Mouse (Mus musculus) granulocyte monocyte progenitor cell, adult 5-6 weeks (primary cell): Measurements from ENCODE around the gene Micu1. TPM values are rescaled to one million over a fixed set of nuclear protein-coding genes. Genes with fewer than 3 reads are reported as not detected.

Experiments
- ATAC-seq: replicated peaks from 2 replicates; pipeline ENCODE4 v1.8.0; 2016; ENCODE audit warnings: mild to moderate bottlenecking, moderate TSS enrichment, inconsistent platforms; ENCODE audit not compliant: poor library complexity, severe bottlenecking
- total RNA-seq, 2 experiments: library from RNA; stranded (forward) in 1 of 2; stranded (reverse) in 1 of 2; fragments of 200-712, 200-1000 nt in 1 of 2; fragments of >200 nt in 1 of 2; fragmentation: Nextera tagmentation in 1 of 2; gene quantifications; 2 replicates each; pipeline ENCODE4 v1.2.3; 2014 to 2017

Micu1 gene
- total RNA-seq, 2 experiments from 2014 or later = 65.7 to 95.7 TPM

DNA sequence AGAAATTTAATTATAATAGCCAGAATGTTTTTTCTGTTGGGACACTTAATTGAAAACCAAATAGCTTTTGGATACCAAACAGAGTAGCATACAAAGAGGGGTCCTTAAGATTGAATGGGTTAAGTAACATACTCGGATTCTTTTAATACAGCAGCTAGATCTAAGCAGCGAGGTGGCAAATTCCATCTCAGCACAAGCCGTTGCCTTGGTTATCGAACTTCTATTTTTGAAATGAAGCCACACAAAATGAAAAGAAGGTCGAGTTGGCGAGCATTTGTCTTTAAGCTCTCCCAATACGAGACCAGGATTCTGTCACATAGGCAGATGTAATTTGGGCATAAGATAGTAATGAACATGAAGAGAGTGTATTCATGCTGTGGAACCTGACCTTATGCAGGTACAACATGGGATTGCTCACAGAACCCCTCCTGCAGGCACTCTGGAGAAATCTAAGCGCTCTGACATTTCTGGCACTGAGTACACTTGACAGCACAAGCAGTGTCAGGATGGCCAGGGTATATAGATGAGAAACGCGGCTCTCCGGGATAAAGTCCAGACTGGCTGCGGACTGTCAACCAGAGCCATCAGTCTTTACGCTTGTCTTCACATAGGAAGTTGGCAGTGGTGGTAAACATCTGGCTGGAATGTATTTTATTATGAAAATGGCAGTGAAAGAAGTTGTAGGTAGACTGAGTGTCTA is 71.3 kb downstream of the Micu1 start:
- ATAC-seq = no peak

DNA sequence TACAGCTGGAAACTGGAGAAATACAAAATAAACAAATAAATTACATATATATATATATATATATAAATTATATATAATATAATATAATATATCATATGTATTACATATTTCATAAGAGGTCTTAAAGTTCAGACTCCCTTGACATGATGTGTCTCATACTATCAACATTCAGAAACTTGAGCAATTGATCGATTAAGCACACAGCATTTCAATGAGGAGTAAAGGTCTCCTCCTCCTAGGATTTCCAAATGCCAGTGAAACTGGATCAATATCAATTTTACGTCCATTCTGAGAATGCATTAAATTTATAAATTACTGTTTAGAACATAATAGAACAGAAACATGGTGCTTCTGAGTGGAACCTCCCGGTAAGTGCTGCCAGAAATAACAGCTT is 71.9 kb downstream of the Micu1 start:
- ATAC-seq = no peak

DNA sequence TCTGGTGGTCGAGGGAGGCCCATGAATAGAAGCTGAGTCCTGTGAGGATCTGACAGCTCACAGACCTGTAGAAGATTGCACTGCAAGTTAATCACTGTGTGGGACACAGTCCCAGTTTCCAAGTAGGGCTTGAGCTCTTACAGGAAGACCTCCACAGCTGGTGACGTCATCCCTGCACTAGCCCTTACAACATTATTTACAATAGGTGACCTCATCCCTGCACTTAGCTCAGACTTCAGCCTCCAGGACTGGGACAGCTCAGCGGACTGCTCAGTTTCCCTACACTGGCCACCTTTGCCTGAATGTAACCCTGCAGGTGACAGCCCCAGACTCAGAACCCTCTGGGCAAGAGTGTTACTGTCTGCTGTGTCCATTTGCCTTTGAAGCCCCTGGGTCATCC is 75.0 kb downstream of the Micu1 start:
- ATAC-seq = no peak

DNA sequence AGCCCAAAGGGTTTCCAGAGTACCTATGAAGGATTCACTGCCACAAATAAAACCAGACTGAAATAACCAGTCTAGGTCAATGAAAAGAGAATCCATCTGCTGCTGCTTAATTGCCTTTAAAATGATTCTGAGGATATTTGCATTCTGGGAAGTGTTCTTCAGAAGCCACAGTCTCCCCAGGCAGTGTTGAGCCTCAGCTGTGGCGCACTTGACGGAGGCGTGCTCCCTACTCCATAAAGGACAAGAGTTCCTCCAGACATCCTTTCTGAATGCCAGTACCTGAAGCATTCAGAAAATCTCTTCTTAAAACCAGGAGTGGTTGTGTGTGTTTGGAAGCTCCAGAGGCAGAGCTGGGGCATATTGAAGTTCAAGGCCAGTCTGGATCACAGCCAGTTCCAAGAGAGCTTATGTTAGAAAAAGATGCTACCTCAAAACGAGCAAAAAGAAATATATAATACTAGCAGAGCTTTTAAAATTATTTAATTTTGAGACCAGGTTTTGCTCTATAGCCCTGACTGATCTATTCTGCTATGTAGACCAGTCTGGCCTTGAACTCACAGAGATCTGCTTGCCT is 75.9 kb downstream of the Micu1 start:
- ATAC-seq = no peak

DNA sequence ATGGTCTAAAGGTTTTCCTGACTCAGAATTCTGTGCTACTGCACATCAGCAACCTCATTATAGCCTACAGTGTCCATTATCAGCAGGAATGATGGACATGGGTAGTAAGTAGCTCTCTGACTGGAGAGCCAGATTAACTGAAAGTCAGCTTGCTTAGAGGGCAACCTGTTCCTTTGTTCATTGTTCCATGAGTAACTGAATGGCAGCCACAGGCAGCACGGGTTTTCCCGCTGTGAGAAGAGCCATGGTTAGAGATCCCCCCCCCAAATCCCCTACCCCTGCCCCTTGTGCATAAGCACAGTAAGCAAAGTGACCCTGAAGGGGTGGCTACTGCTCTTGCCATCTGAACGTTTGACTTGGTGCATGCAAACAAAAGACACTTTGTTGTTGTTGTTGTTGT is 78.4 kb downstream of the Micu1 start:
- ATAC-seq = no peak

DNA sequence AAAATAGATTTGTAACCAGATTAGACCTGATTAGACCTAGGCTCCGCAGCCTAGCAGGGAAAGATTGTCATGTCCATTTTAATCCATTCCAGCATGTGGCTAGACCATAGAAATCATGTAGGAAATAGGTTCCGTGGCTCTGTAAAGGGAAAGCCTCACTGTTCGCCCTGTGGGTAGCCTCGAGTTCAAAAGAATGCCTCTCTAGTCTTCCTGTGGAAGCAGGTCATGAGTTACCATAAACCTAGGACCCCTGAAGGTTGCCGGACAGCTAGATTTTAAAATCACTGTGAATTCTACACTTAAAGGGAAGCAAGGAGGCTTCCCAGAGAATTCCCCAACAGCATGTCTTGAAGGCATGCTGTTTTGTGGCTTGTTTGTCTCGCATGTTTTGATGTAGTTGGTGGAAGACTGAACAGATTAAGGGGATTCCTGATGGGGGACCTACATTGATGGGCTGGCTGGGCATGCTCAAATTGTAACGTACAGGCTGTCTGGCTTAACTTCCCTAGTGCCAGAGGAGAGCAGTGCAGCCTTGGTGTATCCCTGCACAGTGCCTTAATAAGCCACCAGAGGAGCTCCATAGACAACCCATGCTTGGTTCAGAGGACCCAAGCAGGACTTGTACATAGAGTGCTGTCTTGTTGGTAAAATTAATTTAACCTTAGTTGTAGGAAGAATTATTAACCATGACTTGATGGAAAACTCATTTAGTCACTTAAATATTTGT is 79.1 kb downstream of the Micu1 start:
- no peak; the same call in 1 of the 2 replicates for ATAC-seq

DNA sequence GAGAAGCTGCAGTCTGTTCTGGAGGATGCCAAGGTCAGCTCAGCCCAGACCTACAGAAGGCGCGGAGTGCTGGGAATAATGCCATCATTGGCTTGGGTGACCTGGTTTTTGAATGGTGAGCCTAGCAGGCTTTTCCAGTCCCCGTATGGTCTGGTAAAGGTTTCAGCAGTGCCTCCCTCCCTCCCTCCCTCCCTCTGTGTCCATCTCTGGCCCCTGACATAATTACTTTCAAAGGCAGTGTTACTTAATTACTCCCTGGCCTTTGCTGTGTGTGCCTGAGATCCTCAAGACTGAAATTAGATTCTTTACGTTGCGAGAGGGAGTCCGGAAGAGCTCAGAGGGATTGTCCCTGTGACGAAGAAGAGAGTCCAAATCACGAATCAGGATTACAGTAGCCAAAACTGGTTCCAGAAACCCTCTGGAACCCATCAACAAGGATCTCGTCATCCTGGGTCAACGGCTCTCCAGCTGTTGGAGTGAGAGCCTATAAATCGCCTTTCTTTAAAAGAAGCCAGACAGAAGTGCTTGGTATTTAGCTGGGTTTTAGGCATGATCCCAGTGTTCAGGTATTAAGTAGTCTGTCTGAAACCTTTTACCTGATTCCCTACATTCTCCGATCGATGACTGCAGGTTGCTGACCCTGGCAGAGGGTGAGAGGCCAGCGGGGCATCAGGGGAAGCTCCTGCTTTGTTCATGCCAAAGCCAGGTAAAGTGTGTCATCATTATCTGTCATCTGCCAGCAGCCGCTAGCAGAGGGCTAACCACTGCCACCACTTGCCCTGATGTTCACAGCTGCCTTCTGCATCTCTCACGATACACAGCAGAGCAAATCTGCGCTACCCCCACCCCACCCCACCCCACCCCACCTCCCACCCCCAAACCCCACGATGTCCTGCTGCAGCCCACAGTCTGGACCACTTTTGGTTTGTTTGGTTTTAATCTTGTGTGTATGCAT is 82.7 kb downstream of the Micu1 start:
- no peak for ATAC-seq

DNA sequence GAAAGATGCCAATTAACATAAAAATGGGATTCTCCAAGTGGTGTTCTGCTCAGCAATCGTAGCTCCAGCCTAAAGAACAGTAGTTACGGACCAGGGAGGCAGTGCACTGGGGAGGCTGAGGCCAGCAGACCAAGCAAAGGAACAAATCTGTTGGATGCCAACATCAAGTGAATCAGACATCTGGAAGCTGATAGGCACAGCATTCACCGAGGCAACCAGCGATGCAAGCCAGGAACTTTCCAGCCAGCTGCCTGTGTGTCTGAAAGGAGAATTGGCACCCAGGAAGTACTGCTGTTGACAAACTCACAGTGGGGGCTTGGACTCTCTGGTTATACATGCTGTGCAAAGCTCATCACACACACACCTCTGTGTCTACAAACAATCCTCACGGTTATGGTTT is 84.0 kb downstream of the Micu1 start:
- no peak for ATAC-seq

DNA sequence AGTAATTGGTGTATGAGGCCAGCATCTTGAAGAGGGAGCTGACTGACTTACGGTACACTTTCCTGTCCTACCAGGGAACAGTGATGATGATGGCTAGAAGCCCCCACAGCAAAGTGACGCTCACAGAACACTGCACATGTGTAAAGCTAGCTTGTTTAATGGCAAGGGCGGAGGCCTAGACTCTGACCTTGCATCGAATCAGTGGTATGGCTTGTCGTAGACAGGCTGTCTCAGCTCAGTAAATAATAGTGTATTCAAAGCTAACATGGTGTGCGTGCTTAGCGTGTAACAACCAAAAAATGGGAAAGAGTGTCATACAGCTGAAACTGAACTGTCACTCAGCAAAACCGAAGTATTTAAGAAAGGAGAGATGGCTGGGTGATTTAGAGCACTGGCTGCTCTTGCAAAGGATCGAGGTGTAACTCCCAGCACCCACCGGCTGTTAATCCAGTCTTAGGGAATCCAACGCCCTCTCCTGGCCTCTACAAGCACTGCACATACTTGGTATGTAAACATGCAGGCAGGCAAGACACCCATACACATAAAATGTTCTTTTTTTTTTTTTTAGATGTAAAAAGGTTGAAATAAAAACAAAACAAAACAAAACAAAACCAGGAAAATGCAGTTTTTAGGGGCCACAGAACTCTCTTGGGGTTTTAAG is 85.0 kb downstream of the Micu1 start:
- no peak for ATAC-seq

DNA sequence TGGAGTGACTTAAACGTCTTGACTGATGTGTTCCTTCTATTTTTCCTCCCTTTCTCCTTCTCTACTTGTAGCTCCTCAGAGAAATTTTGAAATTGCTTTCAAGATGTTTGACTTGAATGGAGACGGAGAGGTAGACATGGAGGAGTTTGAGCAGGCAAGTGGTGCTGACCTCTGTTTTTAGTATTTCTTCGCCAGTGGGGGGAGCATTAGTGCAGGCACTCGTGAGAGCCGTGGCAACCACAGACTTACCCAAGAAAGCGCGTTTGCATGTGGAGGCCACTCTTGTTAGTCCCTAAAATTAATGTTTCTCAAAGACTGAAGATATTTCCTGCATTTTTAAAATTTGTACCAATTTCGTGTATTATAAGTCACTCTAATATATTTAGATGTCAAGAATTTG is 85.6 kb downstream of the Micu1 start:
- no peak for ATAC-seq

DNA sequence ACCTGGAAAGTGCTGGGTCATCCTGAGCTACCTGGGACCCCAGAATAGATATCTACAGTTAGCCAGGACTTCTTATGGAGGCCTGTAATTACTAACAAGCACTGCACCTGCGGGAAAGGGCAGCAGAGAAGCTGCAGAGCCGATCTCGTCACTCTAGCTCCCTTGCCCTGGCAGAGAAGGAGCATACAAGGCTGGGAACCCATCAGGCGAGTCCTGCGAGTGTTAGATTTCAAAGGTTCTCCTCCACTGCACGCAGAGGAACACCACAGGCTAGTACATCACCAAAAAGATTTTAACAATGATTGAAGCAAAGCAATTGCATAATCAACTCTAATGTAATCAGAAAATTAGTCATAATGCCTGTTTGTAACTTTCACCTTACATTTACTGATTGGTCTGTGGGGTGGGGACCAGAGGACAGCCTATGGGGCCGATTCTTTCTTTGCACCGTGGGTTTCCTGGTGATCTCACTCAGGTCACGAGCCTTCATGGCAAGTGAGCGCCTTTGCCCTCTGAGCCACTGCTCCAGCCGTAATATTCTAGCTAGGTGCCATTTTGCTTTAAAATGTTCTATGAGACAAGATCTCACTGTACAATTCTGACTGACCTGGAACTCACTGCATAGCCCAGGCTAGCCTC is 88.1 kb downstream of the Micu1 start:
- ATAC-seq = no peak

DNA sequence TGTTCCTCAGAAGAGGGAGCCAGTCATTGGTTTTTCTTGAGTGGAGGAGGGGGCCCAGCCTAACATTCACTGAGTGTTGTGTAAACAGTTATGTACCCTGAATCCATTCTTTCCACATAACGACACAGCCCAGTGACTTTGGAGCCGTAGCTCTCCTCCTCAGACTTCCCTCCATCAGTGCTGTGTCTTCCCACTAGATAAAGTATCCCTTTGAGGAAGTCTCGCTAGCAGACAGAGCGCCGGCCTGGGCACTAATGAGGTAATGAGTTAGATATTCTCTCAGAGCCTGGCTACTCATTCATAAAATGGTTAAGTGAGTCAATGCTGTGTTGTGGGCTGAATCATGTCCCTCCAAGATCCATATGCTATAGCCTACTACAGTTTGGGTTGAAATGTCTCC is 89.6 kb downstream of the Micu1 start:
- ATAC-seq = no peak

DNA sequence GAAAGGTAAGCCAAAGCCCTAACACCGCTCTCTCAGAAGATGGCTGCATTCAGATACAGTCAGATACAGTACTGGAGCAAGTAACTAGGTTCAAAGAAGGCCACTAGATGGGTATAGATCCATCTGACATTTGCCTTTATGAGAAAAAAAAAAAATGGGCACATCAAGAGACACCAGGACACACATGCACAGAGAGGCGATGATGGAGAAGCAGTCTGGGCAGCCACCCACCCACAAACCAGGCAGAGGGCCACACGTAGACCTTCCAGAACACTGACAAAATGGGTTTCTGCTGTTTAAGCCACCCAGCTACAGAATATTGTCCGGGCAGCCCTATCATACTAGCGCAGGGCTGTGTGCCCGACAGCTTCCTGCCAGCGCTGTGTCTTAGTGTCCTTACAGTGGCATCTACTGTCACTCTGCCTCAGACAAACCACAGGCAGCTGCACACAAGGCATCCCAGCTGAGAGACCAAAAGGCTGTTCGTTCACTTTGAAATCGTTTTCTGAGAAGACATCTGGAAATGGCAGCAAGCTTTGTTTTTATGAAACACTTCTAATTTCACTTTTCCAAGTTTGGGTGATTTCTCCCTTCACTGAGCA is 90.4 kb downstream of the Micu1 start:
- no peak for ATAC-seq

DNA sequence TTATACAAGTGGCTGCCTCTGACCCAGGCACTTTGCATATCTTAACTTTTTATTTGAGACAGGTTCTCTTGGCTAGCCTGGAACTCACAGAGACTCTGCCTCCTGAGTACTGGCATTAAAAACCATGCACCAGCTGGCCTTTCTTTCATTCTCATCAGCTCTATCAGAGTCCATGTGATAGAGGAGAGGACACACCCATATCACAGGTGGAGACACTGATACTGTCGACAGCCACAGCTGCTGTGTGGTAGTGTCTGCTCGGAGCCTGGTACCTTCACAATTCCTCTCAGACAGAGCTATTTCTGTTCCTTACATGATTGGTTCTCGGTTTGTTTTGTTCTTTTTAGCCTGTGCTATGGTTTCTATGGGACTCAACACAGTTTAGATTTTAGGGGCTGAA is 91.2 kb downstream of the Micu1 start:
- ATAC-seq = no peak

DNA sequence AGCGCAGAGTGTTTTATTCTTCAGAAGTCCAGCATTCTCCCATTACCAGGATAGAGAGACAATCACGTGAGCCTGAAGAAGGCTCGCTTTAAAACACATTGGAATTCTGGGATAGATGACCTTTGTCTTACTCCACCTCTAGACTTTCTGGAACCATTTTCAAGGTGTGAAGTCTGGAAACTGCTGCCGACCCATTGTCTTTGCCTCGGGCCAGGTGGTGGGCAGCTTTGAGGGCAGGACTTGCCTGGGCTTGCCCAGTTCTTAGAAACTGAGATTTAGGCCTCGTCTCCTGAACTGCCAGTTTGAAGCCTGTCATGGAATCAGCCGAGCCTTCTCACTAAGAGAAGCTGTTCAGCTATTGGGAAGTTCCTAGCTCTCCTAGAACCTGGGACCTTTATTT is 92.8 kb downstream of the Micu1 start:
- no peak for ATAC-seq

DNA sequence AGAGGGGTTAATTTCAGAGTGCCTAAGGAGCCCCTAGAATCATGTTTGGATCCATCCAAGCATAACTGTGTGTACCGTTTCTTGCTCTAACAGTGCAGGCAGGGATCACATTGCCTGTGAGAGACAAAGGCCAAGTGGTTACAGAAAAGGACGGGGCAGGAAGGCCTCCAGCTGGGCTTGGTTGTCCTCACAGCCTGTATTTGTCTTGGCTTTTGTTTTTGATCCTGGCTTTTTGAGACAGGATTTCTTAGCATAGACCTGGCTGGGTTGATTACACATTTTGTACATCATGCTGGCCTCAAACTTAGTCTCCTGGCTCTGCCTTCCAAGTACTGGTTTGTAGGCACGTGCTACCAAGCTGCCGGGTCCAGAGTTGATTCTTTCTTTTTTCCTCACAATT is 93.6 kb downstream of the Micu1 start:
- ATAC-seq = no peak

DNA sequence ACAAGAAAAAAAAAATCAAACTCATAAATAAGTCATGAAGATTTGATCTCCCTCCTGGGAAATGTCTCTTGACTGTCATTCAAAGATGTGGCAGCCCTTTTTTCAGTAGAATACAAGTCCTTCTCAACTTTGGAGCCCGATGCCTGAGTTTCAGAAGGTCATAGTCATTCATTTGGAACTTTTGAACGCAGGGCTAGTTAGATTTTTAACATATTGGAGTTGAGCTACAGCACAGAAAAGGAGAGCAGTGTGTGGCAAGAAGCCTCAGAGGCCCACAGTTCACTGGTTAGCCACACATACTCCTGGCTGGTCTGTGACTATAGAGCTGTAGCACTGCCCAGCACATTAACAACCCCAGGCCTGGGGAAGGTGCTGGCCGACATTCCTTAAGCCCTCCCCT is 96.1 kb downstream of the Micu1 start:
- no peak for ATAC-seq

DNA sequence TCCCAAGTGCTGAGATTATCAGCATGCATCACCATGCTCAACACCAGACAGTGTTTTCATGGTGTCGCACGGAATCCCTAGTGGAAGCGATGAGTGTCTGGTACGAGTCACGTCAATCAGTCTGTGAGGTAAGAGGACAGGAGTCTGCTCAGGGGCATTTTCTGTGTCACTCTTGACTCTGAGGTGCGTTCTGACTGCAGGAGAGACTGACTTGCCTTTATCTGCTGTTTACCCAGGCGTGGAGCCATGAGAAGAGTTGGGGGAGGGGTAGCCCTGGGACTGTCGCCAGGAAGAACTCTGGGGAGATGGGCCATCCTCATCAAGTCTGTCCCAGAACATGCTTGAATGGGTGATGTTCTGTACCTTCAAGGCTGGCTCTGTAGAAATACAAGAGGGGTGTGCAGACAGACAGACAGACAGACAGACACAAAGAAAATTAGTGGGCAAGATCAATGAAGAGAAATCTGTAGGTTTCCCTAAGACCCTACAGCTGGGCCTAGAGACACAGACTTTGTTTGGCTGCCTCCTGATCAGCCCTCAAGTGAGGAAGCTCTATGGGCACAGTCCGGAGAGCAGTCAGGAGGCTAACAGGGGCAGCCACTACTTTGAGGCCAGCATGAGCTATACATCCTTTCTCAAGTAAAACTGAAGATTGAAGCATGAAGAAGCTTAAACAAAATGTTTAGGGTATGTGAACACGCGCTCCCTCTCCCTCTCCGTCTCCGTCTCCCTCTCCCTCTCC is 97.2 kb downstream of the Micu1 start:
- ATAC-seq = no peak

DNA sequence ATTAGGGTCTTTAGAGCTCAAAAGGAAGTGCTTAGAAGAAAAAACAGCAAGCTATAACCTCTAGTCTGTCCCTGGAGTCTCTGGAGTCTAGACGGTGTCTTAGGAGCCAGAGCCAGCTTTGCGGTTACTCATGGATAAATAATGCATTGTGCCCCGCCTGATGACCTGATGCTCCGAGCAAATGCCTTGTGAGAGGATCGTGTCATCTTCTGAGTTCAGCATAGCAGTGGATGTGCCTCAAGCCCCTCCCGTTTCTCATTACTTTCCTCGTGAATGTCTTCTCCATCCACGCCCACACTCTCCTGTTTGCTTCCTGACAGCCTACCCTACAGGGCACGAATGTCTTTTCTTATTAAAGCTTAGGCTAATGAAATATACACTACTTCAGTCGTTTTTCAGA is 97.9 kb downstream of the Micu1 start:
- ATAC-seq = no peak
